Mouse (Mus musculus) liver, adult 2 months (tissue): ENCODE measurements at regions not wholly inside any gene's neighbourhood (a gene's known extent, or its start where the extent isn't known, plus 50 kb on each side); places are given as distances from the start of the nearest gene placed in this dataset.

Experiments
- CTCF ChIP-seq: fragments of 200-500 bp; IDR thresholded peaks from 2 replicates; pipeline ENCODE4 v1.5.1; 2011; ENCODE audit warnings: low read depth, low read length, control low read depth
- POLR2A ChIP-seq: fragments of 200-500 bp; IDR thresholded peaks from 2 replicates; pipeline ENCODE4 v1.6.1; 2011; ENCODE audit warnings: low read length, control low read depth; ENCODE audit not compliant: insufficient read depth; ENCODE audit errors: extremely low read depth

DNA sequence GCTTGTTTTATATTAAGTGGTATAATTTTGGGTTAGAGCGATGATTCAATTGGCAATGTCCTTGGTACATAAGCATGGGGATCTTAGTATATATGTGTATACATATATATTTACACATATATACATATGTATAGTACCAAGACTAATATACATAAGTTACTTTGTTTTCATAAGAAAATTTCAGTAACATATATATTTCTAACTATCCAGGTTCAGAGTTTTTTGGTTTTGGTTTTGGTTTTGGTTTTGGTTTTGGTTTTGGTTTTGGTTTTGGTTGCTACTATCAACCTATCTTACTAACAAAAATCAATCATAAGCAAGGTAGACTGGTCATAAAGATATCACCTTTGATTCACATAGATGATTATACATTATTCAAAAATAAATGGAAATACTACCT lies 67.7 kb upstream of the Tacr3 start:
- TF ChIP-seq CTCF = no peak
- no peak for TF ChIP-seq POLR2A
